Mouse (Mus musculus) midbrain, embryonic 12.5 days (tissue): Measurements from ENCODE around the gene Rapgef3. TPM values are rescaled to one million over a fixed set of nuclear protein-coding genes. Genes with fewer than 3 reads are reported as not detected.
A peak's percentile ranks its signal among the peaks of the same experiment; 100 is the strongest.

ENCODE experiments used
- ATAC-seq: fragments of 200-750 bp; cut with Nextera tagmentation; 2 replicates; pipeline ENCODE4 v1.8.0; 2017; ENCODE audit warnings: low read depth, moderate TSS enrichment, moderate library complexity; ENCODE audit not compliant: low FRiP score
- H3K27ac ChIP-seq: fragments of 300-500 bp; sonication (generic); replicated peaks from 2 replicates; pipeline ENCODE4 v1.5.1; 2016; ENCODE audit warnings: mild to moderate bottlenecking
- H3K27me3 ChIP-seq: fragments of 300-500 bp; sonication (generic); 2 replicates; pipeline ENCODE4 v1.6.1; 2016; ENCODE audit warnings: mild to moderate bottlenecking
- H3K36me3 ChIP-seq: fragments of 300-500 bp; sonication (generic); 2 replicates; pipeline ENCODE4 v1.6.1; 2016
- H3K4me1 ChIP-seq: fragments of 300-500 bp; sonication (generic); 2 replicates; pipeline ENCODE4 v1.6.1; 2016
- H3K4me2 ChIP-seq: fragments of 300-500 bp; sonication (generic); replicated peaks from 2 replicates; pipeline ENCODE4 v1.6.1; 2016; ENCODE audit warnings: mild to moderate bottlenecking, moderate library complexity
- H3K4me3 ChIP-seq: fragments of 300-500 bp; sonication (generic); 2 replicates; pipeline ENCODE4 v1.5.1; 2016; ENCODE audit warnings: mild to moderate bottlenecking
- H3K9ac ChIP-seq: fragments of 300-500 bp; sonication (generic); replicated peaks from 2 replicates; pipeline ENCODE4 v1.6.1; 2016; ENCODE audit warnings: mild to moderate bottlenecking, moderate library complexity
- H3K9me3 ChIP-seq: fragments of 300-500 bp; sonication (generic); 2 replicates; pipeline ENCODE4 v1.6.1; 2016; ENCODE audit warnings: mild to moderate bottlenecking
- WGBS: fragments of 180-500 bp; shearing (Covaris S2); methylation state at CpG from one replicate; pipeline ENCODE4 v1.1.7; 2016; 5-methylcytosine and 5-hydroxymethylcytosine counted together
- polyA plus RNA-seq: library from polyadenylated mRNA; unstranded; fragments of >200 nt; fragmentation: Nextera tagmentation; extraction: Ambion mirVana; gene quantifications from 2 replicates; pipeline ENCODE4 v1.2.1, GENCODE M21; 2016

Gene Rapgef3
- polyA plus RNA-seq, 1 experiment from 2014 or later: 8.6 TPM

- no peak; the same call in 1 of the 2 replicates for ATAC-seq
- H3K27me3 ChIP-seq: peaks cover 72% of the 10 kb centered on the region
- H3K9me3 ChIP-seq: no peaks in the 10 kb centered on the region
- H3K9ac ChIP-seq: 0 out of 2 replicates have a peak overlapping the region, but pooled peaks have one; percentile 1
- peaks cover 36% of the 10 kb centered on the region for H3K4me1 ChIP-seq
- peak overlapping the region; percentile 91 for H3K4me2 ChIP-seq
- WGBS: 6% methylated on average over 8 of the region's 8 CpGs
- H3K27ac ChIP-seq: no peak overlapping the region
- peak overlapping the region; percentile 48 for H3K4me3 ChIP-seq
- no peaks in the 10 kb centered on the region for H3K36me3 ChIP-seq
These were observed 1.6 kb downstream of the Rapgef3 start for GRCm38 (mm10) chr15:97766194-97766593.

- no peak for ATAC-seq
- Histone ChIP-seq H3K4me1 (peaks cover 36% of the 10 kb centered on the region), H3K27ac (no peak overlapping the region), H3K27me3 (peaks cover 68% of the 10 kb centered on the region), H3K4me2 (peak overlapping the region; percentile 91; the same call in 1 of the 2 replicates), H3K36me3 (no peaks in the 10 kb centered on the region), H3K9me3 (no peaks in the 10 kb centered on the region), H3K9ac (no peak overlapping the region), H3K4me3 (no peak overlapping the region)
- WGBS: 34% methylated on average over 13 of the region's 13 CpGs
These were observed 2.5 kb downstream of the Rapgef3 start for GRCm38 (mm10) chr15:97765090-97765794.

GRCm38 (mm10) chr15:97764532-97764931 is 3.2 kb downstream of the Rapgef3 start:
- Histone ChIP-seq H3K4me2 (no peak overlapping the region), H3K27ac (no peak overlapping the region), H3K4me3 (no peak overlapping the region), H3K36me3 (no peaks in the 10 kb centered on the region), H3K9ac (no peak overlapping the region), H3K9me3 (no peaks in the 10 kb centered on the region), H3K4me1 (peaks cover 36% of the 10 kb centered on the region), H3K27me3 (peaks cover 65% of the 10 kb centered on the region)
- WGBS: 83% methylated on average over 2 of the region's 2 CpGs
- ATAC-seq: no peak

GRCm38 (mm10) chr15:97763256-97764049 is 4.3 kb downstream of the Rapgef3 start:
- Histone ChIP-seq H3K4me2 (no peak overlapping the region), H3K9ac (no peak overlapping the region), H3K27me3 (peaks cover 54% of the 10 kb centered on the region), H3K4me1 (peaks cover 33% of the 10 kb centered on the region), H3K4me3 (no peak overlapping the region), H3K27ac (no peak overlapping the region), H3K9me3 (no peaks in the 10 kb centered on the region), H3K36me3 (no peaks in the 10 kb centered on the region)
- no peak for ATAC-seq
- 68% methylated on average over 9 of the region's 9 CpGs for WGBS

GRCm38 (mm10) chr15:97762733-97763132 is 5.0 kb downstream of the Rapgef3 start:
- WGBS: 77% methylated on average over 9 of the region's 9 CpGs
- H3K27me3 ChIP-seq: peaks cover 47% of the 10 kb centered on the region
- H3K4me3 ChIP-seq: no peak overlapping the region

GRCm38 (mm10) chr15:97761438-97761837 is 6.3 kb downstream of the Rapgef3 start:
- Histone ChIP-seq H3K9me3 (no peaks in the 10 kb centered on the region), H3K4me1 (peaks cover 13% of the 10 kb centered on the region), H3K27ac (no peak overlapping the region), H3K9ac (no peak overlapping the region), H3K4me2 (no peak overlapping the region), H3K27me3 (peaks cover 34% of the 10 kb centered on the region), H3K36me3 (no peaks in the 10 kb centered on the region), H3K4me3 (no peak overlapping the region)
- 40% methylated on average over 13 of the region's 13 CpGs for WGBS
- no peak for ATAC-seq

More at GRCm38 (mm10) chr15:97762733-97763132, 5.0 kb downstream of the Rapgef3 start:
- Histone ChIP-seq H3K27ac (no peak overlapping the region), H3K4me2 (no peak overlapping the region), H3K4me1 (peaks cover 26% of the 10 kb centered on the region), H3K9ac (no peak overlapping the region), H3K9me3 (no peaks in the 10 kb centered on the region), H3K36me3 (no peaks in the 10 kb centered on the region)
- ATAC-seq: no peak

- Histone ChIP-seq H3K27me3 (peaks cover 29% of the 10 kb centered on the region), H3K4me1 (peaks cover 8% of the 10 kb centered on the region), H3K9me3 (no peaks in the 10 kb centered on the region), H3K4me2 (no peak overlapping the region), H3K36me3 (no peaks in the 10 kb centered on the region), H3K27ac (no peak overlapping the region), H3K9ac (no peak overlapping the region), H3K4me3 (no peak overlapping the region)
- 78% methylated on average over 5 of the region's 5 CpGs for WGBS
- ATAC-seq: no peak
These were observed 6.8 kb downstream of the Rapgef3 start for GRCm38 (mm10) chr15:97760952-97761351.

GRCm38 (mm10) chr15:97760006-97760405 is 7.8 kb downstream of the Rapgef3 start:
- H3K4me1 ChIP-seq: no peaks in the 10 kb centered on the region
- H3K4me3 ChIP-seq: no peak overlapping the region
- no peaks in the 10 kb centered on the region for H3K36me3 ChIP-seq
- 92% methylated on average over 9 of the region's 9 CpGs for WGBS
- ATAC-seq: no peak
- no peak overlapping the region for H3K9ac ChIP-seq
- H3K27me3 ChIP-seq: peaks cover 20% of the 10 kb centered on the region
- no peak overlapping the region for H3K27ac ChIP-seq
- H3K9me3 ChIP-seq: no peaks in the 10 kb centered on the region
- H3K4me2 ChIP-seq: no peak overlapping the region

- 0 out of 2 replicates have a peak, but pooled peaks cover 4% of the 10 kb centered on the region for H3K27me3 ChIP-seq
- no peaks in the 10 kb centered on the region for H3K36me3 ChIP-seq
- no peak overlapping the region for H3K4me2 ChIP-seq
- ATAC-seq: no peak
- no peak overlapping the region for H3K4me3 ChIP-seq
- 58% methylated on average over 8 of the region's 8 CpGs for WGBS
- no peak overlapping the region for H3K27ac ChIP-seq
- H3K9me3 ChIP-seq: no peaks in the 10 kb centered on the region
- peaks cover 7% of the 10 kb centered on the region; the same call in 1 of the 2 replicates for H3K4me1 ChIP-seq
- no peak overlapping the region for H3K9ac ChIP-seq
These were observed 12.4 kb downstream of the Rapgef3 start for GRCm38 (mm10) chr15:97755361-97755760.

- Histone ChIP-seq H3K9ac (no peak overlapping the region), H3K4me2 (no peak overlapping the region), H3K36me3 (no peaks in the 10 kb centered on the region), H3K27me3 (peaks cover 7% of the 10 kb centered on the region; the same call in 1 of the 2 replicates), H3K27ac (no peak overlapping the region), H3K4me3 (no peak overlapping the region), H3K4me1 (peaks cover 11% of the 10 kb centered on the region; the same call in 1 of the 2 replicates), H3K9me3 (no peaks in the 10 kb centered on the region)
- WGBS: 82% methylated on average over 6 of the region's 6 CpGs
- no peak for ATAC-seq
These were observed 13.3 kb downstream of the Rapgef3 start for GRCm38 (mm10) chr15:97754476-97754875.

GRCm38 (mm10) chr15:97752491-97752890 is 15.3 kb downstream of the Rapgef3 start:
- no peak overlapping the region for H3K27ac ChIP-seq
- H3K27me3 ChIP-seq: peaks cover 10% of the 10 kb centered on the region; the same call in 1 of the 2 replicates
- H3K4me1 ChIP-seq: peaks cover 19% of the 10 kb centered on the region
- whole genome bisulfite sequencing: 94% methylated on average over 5 of the region's 5 CpGs
- ATAC-seq: no peak
- H3K4me2 ChIP-seq: no peak overlapping the region
- H3K9me3 ChIP-seq: no peaks in the 10 kb centered on the region
- H3K4me3 ChIP-seq: no peak overlapping the region
- H3K36me3 ChIP-seq: no peaks in the 10 kb centered on the region
- no peak overlapping the region for H3K9ac ChIP-seq

GRCm38 (mm10) chr15:97751676-97752075 is 16.1 kb downstream of the Rapgef3 start:
- H3K4me1 ChIP-seq: peaks cover 19% of the 10 kb centered on the region
- ATAC-seq: no peak
- 87% methylated on average over 2 of the region's 2 CpGs for WGBS

More at GRCm38 (mm10) chr15:97751676-97752075, 16.1 kb downstream of the Rapgef3 start:
- Histone ChIP-seq H3K27me3 (peaks cover 15% of the 10 kb centered on the region), H3K9me3 (no peaks in the 10 kb centered on the region), H3K36me3 (no peaks in the 10 kb centered on the region), H3K4me3 (no peak overlapping the region), H3K9ac (no peak overlapping the region), H3K27ac (no peak overlapping the region), H3K4me2 (no peak overlapping the region)
